Mouse (Mus musculus): ENCODE measurements at regions not wholly inside any gene's neighbourhood (a gene's known extent, or its start where the extent isn't known, plus 50 kb on each side); places are given as distances from the start of the nearest gene placed in this dataset.

DNA sequence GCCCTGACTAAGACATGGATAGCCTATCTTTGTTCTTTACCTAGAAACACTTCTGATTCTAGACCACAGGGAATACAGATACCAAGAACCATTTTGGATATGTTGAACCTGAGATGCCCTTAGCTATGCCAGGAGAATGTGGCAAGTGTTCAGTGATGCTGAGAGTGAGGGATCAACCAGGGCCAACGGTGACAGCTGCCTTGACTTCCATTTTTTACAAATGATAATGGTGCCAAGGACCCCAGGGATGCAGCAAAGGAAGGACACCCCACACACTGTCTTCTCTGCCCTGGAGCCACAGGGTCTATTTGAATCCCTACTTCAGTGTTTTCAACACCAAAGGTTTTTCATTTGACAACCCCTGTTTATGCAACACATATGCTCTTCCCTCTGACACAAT is 174.4 kb downstream of the Gsdmc2 start:
- DNase-seq (ENCODE audit: low spot score), result no peak

DNA sequence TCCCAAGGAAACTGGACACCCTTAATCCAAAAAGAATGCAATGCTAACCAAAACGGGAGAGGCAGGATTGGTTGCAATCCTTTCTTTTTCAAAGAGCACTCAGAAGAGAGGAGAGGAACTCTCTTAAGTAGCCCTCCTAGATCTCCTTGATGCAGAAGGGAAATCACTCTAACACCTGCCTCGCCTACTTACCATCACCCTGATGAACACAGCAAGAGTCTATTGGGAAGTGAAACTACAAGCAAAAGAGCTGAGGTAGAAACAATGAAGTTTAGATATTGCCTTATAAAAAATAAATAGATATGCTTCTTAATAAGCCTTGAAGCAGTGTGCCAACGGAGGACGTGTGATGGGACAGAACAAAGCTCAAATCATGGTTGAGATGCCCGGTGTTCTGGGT is 177.4 kb downstream of the Gsdmc2 start:
- no peak for DNase-seq (ENCODE audit: low spot score)

DNA sequence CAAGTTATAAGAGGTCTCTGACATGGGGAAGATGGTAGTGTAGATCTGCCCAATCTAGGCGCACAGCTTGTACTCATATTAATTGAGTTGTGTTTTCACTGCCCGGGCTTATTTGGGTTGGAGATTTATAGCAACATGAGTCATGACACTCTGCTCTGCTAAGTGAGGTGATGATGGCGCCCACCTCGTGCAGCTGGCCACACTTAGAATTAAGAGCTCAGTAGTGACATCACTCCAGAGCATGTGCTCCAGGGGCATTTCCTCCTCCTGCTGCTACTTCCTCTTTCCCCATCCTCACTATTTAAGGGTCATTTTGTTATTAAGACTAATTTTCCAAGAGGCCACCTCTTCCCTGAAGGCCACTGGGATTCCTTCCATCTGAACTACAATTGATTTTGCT is 179.5 kb downstream of the Gsdmc2 start:
- no peak for DNase-seq (ENCODE audit: low spot score)

DNA sequence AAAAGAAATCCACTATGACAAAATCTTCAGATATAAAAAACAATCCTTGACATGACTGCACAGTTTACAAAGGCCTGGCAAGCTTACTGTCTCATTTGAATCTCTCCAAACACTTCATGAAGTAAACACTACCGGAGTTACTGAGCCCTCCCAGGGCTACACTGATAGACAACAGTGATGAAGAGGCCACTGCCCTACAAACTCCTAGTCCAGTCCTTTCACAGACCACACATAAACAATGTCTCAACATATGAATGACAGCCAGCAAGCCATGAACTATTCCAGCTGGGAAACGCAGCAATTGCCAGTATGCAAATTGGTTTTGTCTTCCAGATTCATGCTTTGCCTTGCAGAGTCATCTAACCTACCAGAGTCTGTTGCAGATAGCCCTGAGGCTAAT is 180.1 kb downstream of the Gsdmc2 start:
- DNase-seq (ENCODE audit: low spot score), result no peak

DNA sequence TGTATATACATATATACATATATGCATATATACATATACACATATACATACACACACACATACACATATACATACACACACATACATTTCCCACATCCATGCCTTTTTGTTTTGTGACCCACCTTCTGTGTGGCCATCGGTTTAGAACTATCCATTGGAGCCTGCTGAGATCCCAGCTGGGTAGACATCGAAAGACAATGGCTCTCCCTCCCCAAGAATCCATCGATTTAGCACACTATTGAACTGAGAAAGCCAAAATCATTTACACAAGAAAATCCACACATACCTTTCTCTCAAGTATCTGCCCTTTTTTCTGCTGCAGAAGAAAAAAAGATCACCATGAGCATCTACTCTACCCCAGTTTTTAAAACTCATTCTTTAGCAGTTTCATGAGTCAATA is 182.8 kb downstream of the Gsdmc2 start:
- DNase-seq (ENCODE audit: low spot score), result no peak

DNA sequence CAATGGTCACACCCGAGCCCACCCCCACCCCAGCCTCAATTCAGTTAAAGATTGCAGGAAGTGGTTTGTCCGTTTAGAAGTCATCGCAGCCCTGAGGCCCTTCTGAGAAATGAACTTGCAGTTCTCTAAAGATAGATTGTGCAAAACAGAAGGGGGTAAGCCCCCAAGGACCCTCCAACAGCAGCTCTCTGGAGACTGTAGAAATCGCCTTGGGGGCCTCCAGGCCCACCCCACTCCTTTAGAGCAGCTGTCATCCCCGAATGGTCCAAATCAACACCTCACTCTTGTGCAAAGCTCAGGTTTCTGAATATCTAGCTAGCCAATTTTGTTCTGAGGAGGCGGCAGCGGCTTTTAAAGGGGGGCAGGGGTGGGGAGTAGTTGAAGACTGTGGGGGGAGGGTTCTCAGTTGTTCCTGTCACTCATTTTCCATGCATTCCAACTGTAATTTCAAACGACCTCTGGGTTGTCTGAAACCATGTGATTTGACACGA is 186.9 kb downstream of the Gsdmc2 start:
- peak; percentile 25 for DNase-seq (ENCODE audit: low spot score)

DNA sequence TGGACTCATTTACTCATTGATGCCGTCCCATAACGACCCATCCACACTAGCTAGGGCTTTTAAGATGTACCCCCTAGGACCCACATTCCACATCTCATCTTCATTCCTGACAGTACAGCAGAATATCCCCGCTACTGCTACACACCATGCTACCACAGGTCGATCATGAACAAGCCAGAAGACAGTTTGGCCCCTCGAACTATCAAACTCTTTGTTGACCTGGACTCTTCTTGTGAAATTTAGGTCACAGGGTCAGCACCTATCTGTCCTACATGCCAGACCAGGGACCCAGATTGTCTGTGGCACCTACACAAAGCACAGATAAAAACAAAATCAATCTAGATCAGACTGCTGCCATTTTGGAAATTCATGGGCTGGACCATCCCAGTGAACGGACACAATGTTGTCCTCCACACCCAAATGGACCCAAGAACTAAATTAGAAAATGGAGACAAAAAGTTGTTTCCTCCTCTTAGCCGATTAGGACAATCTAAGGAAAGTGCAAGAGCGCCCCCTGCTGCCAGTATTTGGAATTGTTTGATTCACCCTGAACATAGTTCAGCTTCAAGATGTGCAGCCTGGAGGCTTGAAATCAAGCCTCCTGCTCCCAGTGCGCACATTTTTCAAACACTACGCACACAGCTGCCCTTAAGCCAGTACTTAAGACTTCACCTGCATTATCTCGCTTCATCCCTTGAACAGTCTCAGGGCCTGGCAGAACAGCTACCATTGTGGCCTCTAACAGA is 192.6 kb downstream of the Gsdmc2 start:
- peak; percentile 76 for DNase-seq (ENCODE audit: low spot score)

DNA sequence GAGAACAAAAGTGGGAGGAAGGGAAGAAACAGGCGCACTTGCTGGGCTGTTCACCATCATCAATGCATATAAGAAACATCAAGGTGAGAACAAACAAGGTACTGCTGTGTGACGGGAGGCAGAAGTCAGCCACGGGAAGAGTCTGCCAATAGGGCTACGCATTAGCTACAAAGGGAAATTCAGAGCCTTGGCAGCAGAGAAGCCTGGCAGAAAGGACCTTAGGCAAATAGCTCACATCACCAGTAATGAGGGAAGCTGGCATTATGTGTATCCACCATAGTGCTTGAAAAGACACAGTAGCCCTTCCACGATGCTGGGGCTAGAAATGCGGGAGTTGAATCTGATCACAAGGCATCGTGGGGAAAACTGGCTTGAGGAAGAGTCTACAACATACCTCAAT is 193.9 kb downstream of the Gsdmc2 start:
- DNase-seq (ENCODE audit: low spot score), result no peak

DNA sequence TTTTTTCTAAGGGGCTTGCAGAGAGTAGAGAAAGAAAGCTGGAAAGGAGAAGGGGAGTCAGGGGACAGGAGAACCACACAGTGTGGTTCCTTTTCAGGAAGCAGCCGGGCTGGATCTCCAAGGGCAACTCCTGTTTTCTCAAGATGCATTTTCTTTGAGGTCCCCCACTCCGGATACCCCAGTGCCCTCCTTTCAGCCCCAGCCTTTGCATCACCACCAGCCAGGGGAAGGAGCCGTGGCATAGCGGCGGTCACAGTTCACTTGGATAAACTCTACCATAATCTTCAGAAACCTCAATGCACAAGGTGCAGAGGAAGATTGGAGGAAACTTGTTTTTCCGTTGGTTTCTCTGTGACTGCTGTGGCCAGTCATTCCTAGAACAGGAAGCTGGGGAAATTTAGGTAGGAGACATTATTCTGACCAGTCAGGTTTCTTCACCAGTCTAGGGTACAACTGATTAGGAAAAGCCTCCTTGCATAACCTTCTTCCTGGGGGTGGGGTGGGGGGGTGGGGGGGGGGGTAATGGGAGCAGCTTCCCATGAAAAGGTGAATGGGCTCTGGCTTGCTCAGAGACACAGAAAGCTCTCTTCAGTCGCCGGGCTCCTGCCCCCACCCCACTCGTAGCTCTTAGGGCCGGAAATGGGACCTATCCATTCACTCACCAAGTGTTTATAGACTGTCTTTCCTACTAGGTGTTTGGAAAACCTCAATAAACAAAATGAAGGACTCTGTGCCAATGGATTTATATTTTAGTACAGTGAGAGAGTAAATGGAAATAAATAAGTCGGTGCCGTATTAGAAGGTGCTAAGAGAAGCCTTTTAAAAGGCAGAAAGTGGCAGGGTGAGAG is 196.6 kb downstream of the Gsdmc2 start:
- no peak for DNase-seq (ENCODE audit: low spot score)

DNA sequence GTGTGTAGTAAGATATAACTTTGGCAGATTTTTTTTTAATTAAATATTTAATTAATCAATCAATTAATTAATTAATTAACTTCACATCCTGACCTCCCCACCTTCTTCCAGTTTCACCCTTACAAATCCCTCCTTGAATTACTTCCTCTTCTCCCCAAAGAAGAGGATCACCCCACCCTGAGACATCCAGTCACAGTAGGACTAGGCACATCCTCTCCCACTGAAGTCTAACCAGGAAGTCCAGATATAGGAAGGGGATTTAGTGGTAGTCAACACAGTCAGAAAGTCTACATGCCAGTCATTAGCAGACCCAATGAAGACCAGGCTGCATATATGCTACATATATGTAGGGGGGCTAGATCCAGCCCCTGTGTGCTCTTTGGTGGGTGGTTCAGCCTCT is 220.2 kb downstream of the Gsdmc2 start:
- DNase-seq (ENCODE audit: low spot score), result no peak

DNA sequence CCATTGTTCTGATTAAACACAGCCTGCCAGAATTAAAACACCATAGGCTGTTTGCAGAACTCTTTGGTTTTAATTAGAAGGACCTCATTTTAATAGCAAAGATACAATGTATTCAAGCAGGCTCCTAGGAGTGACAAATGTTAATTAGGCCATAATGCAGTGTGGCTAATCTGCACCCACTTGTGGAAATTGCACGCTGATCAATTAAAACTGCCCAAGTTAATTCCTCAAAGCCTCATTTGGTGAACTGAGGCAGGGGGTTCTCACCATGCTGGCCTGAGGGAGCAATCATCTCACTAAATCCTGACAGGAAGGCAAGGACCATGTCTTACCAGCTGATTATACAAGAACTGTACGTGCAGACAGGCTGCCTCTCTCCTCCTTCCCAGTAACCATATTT is 220.7 kb downstream of the Gsdmc2 start:
- DNase-seq (ENCODE audit: low spot score), result no peak

DNA sequence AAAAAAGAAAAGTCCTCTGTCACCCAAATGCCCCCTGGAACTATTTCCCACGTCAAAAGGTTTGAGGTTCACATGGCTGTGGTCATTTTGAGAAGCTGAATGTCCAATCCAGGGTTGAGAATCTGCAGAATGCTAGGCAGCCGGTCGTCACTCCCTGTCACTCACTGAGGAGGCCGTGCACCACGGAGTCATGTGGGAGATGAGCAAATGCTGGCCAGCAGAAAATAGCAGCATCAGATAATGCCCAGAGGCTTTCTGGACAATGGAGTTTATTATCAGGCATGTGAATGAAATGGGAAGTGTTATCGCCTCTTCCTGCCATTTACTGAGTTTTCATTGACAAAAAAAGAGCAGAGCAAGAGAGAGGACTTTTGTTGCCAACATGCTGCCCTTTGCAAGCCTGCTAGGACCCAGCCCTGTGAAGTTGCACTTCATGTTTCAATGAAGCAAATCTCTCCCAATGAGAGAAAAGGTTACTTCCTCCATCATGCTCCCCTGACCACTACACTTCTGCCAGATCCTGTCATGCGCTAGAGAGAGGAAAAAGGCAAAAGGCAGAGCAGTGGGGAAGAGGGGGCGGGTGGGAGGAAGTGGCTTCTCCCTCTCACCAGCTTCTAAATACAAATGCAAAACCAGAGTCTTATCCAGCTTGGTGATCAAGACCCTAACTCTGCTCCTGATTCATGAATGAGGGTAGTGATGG is 228.3 kb downstream of the Gsdmc2 start:
- no peak for DNase-seq (ENCODE audit: low spot score)

DNA sequence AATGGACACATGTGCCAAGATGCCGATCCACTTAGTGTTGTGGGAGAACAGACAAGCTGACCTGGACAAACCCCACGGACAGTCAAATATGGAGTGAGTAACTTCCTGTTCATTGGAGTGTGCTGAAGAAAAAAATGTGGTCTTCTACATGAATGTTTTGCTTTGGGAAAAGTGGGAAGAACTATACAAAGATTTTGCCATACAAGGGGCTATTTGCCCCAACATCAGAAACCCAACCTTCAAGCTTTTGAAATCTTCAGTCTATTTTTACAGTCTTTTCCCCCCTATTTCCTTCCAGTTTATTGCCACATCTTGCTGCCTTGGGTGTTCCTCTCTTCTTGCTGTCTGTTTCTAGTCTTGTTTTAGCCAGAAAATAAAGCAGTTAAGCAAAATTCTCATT is 230.8 kb downstream of the Gsdmc2 start:
- DNase-seq (ENCODE audit: low spot score), result no peak

DNA sequence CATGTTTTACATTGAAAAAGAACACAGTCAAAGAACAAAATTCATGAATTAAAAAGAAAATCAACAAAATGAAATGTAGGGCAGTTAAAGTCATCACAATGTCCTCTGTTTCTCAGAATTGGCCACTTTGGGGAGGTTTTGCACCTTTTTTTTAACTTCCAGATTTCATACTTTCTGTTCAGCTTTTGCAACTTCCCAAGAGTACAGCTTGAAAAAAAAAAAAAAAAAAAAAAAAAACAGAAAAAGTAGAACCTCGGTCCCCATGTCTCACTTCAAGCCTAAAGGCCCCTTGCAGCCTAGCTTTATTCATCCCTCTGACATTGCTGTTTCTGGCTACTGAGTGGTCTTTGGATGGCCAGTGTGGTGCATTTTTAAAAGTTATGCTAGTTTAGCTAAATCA is 231.9 kb downstream of the Gsdmc2 start:
- no peak for DNase-seq (ENCODE audit: low spot score)

DNA sequence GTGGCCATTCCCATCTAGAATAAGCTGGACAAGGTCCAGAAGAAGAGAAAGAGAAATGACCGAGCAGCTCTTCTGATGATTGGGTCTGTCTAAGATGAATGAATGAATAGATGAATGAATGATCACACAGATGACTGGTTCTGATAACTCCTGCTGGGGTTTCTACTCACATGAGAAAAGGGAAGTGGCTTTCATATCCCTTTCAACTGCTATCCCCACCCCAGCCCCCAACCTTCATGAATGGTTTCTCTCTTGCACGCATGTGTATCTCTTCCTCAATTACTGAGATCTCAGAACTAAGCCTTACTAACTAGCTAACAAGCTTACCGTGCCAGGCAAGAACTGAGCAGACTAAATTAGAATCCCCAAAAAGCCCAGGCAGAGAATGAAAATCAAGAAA is 233.8 kb downstream of the Gsdmc2 start:
- DNase-seq (ENCODE audit: low spot score), result no peak

DNA sequence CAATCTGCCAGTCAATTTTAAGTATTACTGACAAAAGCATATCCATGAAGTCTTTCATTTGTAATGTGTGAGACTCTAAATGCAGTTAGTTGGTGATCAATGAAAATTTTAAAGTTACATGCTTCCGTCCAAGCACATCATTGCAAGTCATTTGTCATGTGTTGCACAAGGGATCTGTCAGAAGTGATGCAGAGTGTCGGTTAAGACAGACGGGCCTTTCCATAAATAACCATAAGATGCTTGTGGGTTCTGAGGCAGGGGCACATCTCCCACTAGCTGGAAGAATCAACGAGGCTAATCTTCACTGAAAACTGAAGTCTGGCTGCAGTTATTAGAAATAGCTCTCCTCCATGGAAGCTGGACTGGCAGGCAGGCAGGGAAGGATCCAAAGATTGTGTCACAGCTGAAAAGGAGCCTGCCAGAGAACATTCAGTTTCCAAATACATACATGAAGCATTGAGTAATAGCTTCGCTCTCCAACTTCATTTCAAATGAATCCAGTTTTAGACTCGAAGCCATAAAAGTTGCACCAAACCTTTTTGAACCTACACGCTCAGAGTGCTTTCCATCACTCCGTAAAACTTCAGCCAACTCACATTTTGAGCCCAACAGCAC is 241.8 kb downstream of the Gsdmc2 start:
- DNase-seq (ENCODE audit: low spot score), result peak; percentile 7

DNA sequence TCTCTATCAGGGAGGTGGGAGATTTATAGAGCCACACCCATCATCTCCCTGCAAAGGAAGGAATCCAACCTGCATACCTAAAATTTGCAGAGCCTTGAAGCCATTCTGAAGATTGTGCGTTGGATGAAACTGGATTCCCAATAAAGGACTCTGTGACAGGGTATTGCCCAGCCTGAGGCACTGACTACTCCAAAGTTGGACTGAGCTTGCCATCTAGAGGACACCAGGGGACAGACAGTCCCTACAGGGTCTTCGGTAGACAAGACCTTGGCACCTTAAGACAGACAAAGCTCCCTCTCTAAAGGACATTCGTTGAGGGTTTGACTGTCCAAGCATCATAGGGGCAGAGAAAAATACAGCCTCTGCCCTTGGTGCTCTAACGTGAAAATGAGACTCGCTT is 243.4 kb downstream of the Gsdmc2 start:
- peak; percentile 29 for DNase-seq (ENCODE audit: low spot score)

DNA sequence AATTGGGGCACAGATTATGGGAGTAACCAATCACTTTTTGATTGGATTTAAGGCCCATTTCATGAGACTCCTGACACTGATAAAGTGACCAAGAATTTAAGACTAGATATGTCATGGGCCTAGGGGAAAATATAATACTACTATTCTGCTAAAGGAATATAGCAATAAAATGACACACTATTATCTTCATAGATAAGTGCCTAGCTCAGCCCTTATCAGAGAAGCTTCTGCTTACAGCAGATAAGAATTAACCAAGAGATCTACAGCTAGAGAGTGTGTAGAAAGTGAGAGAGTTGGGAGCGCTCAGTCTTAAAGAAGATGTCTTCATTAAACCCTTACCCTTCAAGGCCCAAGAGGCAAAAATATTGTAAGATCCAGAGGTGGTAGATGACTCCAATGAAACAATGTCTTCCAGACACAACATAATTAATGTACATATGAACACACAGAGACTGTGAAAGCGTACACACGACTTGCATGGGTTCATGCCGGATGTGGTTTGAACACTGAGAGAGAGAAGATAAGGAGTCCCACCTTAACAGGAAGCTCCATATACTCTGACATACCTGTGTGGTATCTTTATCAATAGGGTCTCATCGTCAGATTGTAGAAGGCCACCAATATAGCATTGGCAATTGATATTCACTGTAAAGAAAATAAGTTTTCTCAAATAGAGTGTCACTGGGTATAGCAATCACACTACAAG is 252.1 kb downstream of the Gsdmc2 start:
- DNase-seq (ENCODE audit: low spot score), result no peak

DNA sequence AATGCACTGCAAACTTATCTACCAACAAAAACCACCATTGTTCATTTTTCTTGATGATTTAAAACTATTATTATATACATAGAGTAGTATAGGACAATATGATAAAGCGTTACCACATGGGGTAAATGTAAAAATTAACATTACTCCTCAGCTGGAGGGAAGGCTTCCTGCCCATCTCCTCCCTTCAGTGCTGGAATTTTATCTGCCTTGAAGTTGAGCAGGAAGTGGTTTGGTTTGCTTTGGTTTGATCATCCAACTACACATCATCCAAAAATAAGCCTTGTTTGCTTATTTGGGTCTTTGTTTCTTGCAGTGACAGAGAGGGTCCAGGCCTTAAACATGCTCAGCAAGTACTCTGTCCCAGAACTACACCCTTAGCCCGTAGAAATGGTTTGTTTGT is 285.7 kb downstream of the Gsdmc2 start:
- no peak for DNase-seq (ENCODE audit: low spot score)

DNA sequence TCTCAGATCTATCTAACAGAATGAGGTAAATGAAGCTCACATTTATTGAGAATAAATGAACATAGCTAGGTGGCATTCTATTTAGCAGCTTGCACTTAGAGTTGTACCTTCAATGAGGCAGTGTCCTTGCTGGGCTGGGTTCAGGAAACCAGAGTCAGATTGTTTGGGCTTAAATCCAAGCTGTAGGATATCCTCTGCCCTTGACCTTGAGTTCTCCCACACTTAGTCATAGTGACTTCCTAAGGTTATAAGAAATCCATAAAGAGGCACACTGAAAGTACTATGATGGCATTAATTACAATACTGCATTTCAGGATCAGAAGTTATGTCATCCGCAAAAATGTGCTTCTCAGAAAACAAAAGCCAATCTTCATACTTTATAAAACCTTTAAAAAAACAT is 286.3 kb downstream of the Gsdmc2 start:
- no peak for DNase-seq (ENCODE audit: low spot score)

DNA sequence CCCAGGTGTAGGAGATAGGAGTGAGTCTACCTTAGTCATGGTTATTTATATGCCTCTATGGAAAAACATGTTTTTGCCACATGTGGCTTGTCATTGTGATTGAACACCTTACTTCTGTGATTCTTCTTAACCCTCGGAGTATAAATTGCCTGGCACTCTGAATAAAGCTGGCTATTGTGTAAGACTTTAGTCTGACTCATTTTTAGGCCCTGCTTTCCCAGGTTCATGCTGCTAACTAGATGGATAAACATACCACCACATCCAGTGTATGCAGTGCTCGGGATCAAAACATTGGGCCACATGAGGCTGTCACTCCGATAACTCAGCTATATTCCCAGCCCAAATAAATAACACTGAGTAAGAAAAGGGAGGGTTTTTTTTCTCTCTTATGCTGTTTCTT is 287.2 kb downstream of the Gsdmc2 start:
- DNase-seq (ENCODE audit: low spot score), result no peak

Measured in gastrocnemius, adult 18-20 months (tissue).